Mouse (Mus musculus) fibroblast of lung, adult 2 months (primary cell): ENCODE measurements around the gene Slc37a4.
"Not testable (repeated sequence)": the region's sequence is repeated elsewhere in the genome, so short reads cannot be mapped to it uniquely, and the experiment has no call there.

Experiments used
- DNase-seq: peaks from one replicate; pipeline ENCODE4 v3.0.0-alpha.2; 2011; ENCODE audit warnings: low read depth

Gene Slc37a4

DNA sequence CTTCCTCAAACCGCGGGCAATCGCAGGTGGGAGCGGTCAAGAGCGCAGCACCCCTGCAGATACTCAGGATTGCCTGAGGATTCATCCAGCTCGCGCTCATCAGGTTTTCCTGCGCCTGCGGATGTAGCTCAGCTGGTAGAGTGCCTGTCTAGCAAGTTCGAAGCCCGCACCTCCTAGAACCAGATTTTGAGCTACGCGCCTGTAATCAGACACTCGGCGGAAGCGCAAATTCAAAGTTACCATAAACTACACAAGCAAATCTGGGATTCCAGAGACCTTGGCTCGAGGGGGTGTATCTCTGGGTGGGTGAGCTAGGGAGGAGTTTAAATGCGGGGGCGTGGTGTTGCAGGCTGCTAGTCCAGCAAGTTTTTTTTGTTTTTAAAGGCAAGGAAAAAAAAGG, 44.3 kb downstream of the Slc37a4 start, which contains the start of gene Foxr1:
Gene Foxr1 (minus strand): TSS at position 176 of the 400 bp plus-strand sequence.
- no peak for DNase-seq

- not testable (repeated sequence) for DNase-seq
Observed at GRCm38 (mm10) chr9:44444402-44445025, 47.9 kb downstream of the Slc37a4 start.

- DNase-seq: no peak
Observed at GRCm38 (mm10) chr9:44450387-44450786, 53.7 kb downstream of the Slc37a4 start.
